In the genomic region with DNA sequence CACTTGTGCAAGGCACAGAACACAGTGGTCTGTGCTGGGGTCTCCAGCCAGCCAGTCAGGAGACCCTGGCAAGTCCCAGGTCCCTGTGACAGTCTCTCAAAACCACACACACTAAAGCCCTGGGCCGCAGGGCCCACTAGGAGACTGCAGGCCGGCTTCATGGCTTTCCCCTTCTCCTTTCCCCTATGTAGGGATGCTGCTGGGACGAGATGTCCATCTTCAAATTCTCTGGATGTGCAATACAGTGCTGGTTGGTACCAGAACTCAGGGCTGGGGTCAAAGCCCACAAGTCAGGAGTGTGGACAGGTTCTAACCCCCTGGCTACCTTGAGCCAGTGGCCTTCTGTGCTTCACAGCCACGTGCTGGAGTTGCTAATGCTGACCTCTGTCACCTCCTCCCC, we compare ENCODE assay signal across 14 mouse cellular contexts. TPM values are rescaled to one million over a fixed set of nuclear protein-coding genes. Genes with fewer than 3 reads are reported as not detected.
DNase-seq lines count a peak whose midpoint lies in the region; ATAC-seq and TF ChIP-seq lines count a peak whose summit lies in the region.
"Had no signal": no experiment of that assay in that cellular context is flagged by ENCODE, and none has a peak within 500 bp of the region (broad histone marks: within the 10 kb centered on the region; RNA-seq: fewer than 3 reads in every experiment).

No protein-coding gene starts in this region.

- no peak for TF ChIP-seq CTCF in midbrain, postnatal 0 days (IDR thresholded peaks at IDR 0.05)

- no peak for ATAC-seq in heart, embryonic 13.5 days (ENCODE audit: extremely low read depth, insufficient number of reproducible peaks, low FRiP score, low TSS enrichment)
- no peak for ATAC-seq in heart, embryonic 11.5 days (replicated peaks; ENCODE audit: insufficient number of reproducible peaks, low FRiP score, low TSS enrichment)
- ATAC-seq in kidney, embryonic 16.5 days (ENCODE audit: low FRiP score, low TSS enrichment) = no peak; the same call in 1 of the 2 replicates
- ATAC-seq in midbrain, postnatal 0 days (ENCODE audit: low FRiP score) = peak; percentile 1; the same call in 1 of the 2 replicates
- no peak for ATAC-seq in midbrain, embryonic 14.5 days (ENCODE audit: low FRiP score, low TSS enrichment)
- ATAC-seq in stomach, embryonic 16.5 days (ENCODE audit: insufficient read depth, low FRiP score) = no peak

- DNase-seq in kidney, adult 18-20 months = no peak
- DNase-seq in midbrain, postnatal 0 days (ENCODE audit: low spot score) = no peak
- DNase-seq in midbrain, embryonic 14.5 days = no peak
- no peak for DNase-seq in testis, postnatal 10 days (ENCODE audit: low spot score)
- DNase-seq: cerebellum, adult 9-10 months had no signal

- H3K4me1 ChIP-seq in heart, embryonic 13.5 days = peaks cover 18% of the 10 kb centered on the region
- no peaks in the 10 kb centered on the region for H3K4me1 ChIP-seq in heart, embryonic 11.5 days (ENCODE audit: control insufficient read depth, insufficient read depth, low read length)
- H3K4me1 ChIP-seq in kidney, embryonic 16.5 days (ENCODE audit: insufficient read depth, low read length) = peaks cover 28% of the 10 kb centered on the region
- no peaks in the 10 kb centered on the region for H3K4me1 ChIP-seq in midbrain, postnatal 0 days (ENCODE audit: insufficient read depth, low read length)
- H3K4me1 ChIP-seq in midbrain, embryonic 14.5 days (ENCODE audit: control insufficient read depth, insufficient read depth, low read length) = peaks cover 5% of the 10 kb centered on the region; the same call in 1 of the 2 replicates
- H3K4me1 ChIP-seq in stomach, embryonic 16.5 days (ENCODE audit: control insufficient read depth, insufficient read depth, low read length) = peaks cover 36% of the 10 kb centered on the region

- no peak overlapping the region for H3K9ac ChIP-seq in heart, embryonic 13.5 days
- no peak overlapping the region for H3K9ac ChIP-seq in heart, embryonic 11.5 days (ENCODE audit: low read depth, low read length)
- H3K9ac ChIP-seq in kidney, embryonic 16.5 days (replicated peaks; ENCODE audit: low read length) = no peak overlapping the region
- H3K9ac ChIP-seq in midbrain, postnatal 0 days (replicated peaks; ENCODE audit: low read length, poor library complexity, severe bottlenecking) = no peak overlapping the region
- H3K9ac ChIP-seq in midbrain, embryonic 14.5 days (replicated peaks; ENCODE audit: low read length) = no peak overlapping the region
- H3K9ac ChIP-seq in stomach, embryonic 16.5 days (ENCODE audit: low read length) = peak overlapping the region; percentile 38
- H3K9ac ChIP-seq: embryonic facial prominence, embryonic 13.5 days had no signal

- H3K27me3 ChIP-seq in heart, embryonic 13.5 days (replicated peaks) = peaks cover 12% of the 10 kb centered on the region
- H3K27me3 ChIP-seq in heart, embryonic 11.5 days (ENCODE audit: control insufficient read depth, insufficient read depth, low read length) = peaks cover 6% of the 10 kb centered on the region; the same call in 1 of the 2 replicates
- no peaks in the 10 kb centered on the region for H3K27me3 ChIP-seq in kidney, embryonic 16.5 days (ENCODE audit: insufficient read depth, low read length)
- no peaks in the 10 kb centered on the region for H3K27me3 ChIP-seq in midbrain, postnatal 0 days (ENCODE audit: insufficient read depth, low read length)
- H3K27me3 ChIP-seq in midbrain, embryonic 14.5 days (ENCODE audit: control insufficient read depth, insufficient read depth, low read length) = no peaks in the 10 kb centered on the region
- no peaks in the 10 kb centered on the region for H3K27me3 ChIP-seq in stomach, embryonic 16.5 days (ENCODE audit: control insufficient read depth, insufficient read depth, low read length)
- H3K27me3 ChIP-seq: embryonic facial prominence, embryonic 13.5 days; limb, embryonic 13.5 days had no signal

- no peak overlapping the region for H3K4me2 ChIP-seq in heart, embryonic 13.5 days
- H3K4me2 ChIP-seq in heart, embryonic 11.5 days = no peak overlapping the region
- H3K4me2 ChIP-seq in kidney, embryonic 16.5 days (replicated peaks; ENCODE audit: low read depth, low read length) = no peak overlapping the region
- H3K4me2 ChIP-seq in midbrain, postnatal 0 days (ENCODE audit: low read depth, low read length, poor library complexity, severe bottlenecking) = no peak overlapping the region
- no peak overlapping the region for H3K4me2 ChIP-seq in midbrain, embryonic 14.5 days (ENCODE audit: low read length)
- H3K4me2 ChIP-seq in stomach, embryonic 16.5 days (ENCODE audit: low read depth, low read length) = no peak overlapping the region
- H3K4me2 ChIP-seq: embryonic facial prominence, embryonic 13.5 days; limb, embryonic 13.5 days had no signal

- no peaks in the 10 kb centered on the region for H3K9me3 ChIP-seq in heart, embryonic 13.5 days
- H3K9me3 ChIP-seq in heart, embryonic 11.5 days (replicated peaks; ENCODE audit: control insufficient read depth, low read length) = no peaks in the 10 kb centered on the region
- no peaks in the 10 kb centered on the region for H3K9me3 ChIP-seq in kidney, embryonic 16.5 days (ENCODE audit: low read length)
- no peaks in the 10 kb centered on the region for H3K9me3 ChIP-seq in midbrain, postnatal 0 days (ENCODE audit: low read length)
- H3K9me3 ChIP-seq in midbrain, embryonic 14.5 days (ENCODE audit: control insufficient read depth, low read length) = no peaks in the 10 kb centered on the region
- no peaks in the 10 kb centered on the region for H3K9me3 ChIP-seq in stomach, embryonic 16.5 days (replicated peaks; ENCODE audit: control insufficient read depth, low read length)
- H3K9me3 ChIP-seq: embryonic facial prominence, embryonic 13.5 days; limb, embryonic 13.5 days had no signal

- no peak overlapping the region for H3K4me3 ChIP-seq in heart, embryonic 13.5 days
- no peak overlapping the region for H3K4me3 ChIP-seq in heart, embryonic 11.5 days (ENCODE audit: low read depth, low read length)
- no peak overlapping the region for H3K4me3 ChIP-seq in kidney, embryonic 16.5 days (ENCODE audit: low read length)
- H3K4me3 ChIP-seq in midbrain, postnatal 0 days (ENCODE audit: low read depth, low read length) = no peak overlapping the region
- no peak overlapping the region for H3K4me3 ChIP-seq in midbrain, embryonic 14.5 days (replicated peaks; ENCODE audit: low read depth, low read length)
- no peak overlapping the region for H3K4me3 ChIP-seq in stomach, embryonic 16.5 days (replicated peaks; ENCODE audit: low read length)
- H3K4me3 ChIP-seq: embryonic facial prominence, embryonic 13.5 days; limb, embryonic 13.5 days had no signal

- H3K36me3 ChIP-seq in heart, embryonic 13.5 days = no peaks in the 10 kb centered on the region
- H3K36me3 ChIP-seq in heart, embryonic 11.5 days (ENCODE audit: control insufficient read depth, insufficient read depth, low read length) = no peaks in the 10 kb centered on the region
- H3K36me3 ChIP-seq in kidney, embryonic 16.5 days (ENCODE audit: insufficient read depth, low read length) = no peaks in the 10 kb centered on the region
- no peaks in the 10 kb centered on the region for H3K36me3 ChIP-seq in midbrain, postnatal 0 days (ENCODE audit: insufficient read depth, low read length)
- H3K36me3 ChIP-seq in midbrain, embryonic 14.5 days (ENCODE audit: control insufficient read depth, insufficient read depth, low read length) = no peaks in the 10 kb centered on the region
- H3K36me3 ChIP-seq in stomach, embryonic 16.5 days (ENCODE audit: control insufficient read depth, insufficient read depth, low read length) = no peaks in the 10 kb centered on the region
- H3K36me3 ChIP-seq: embryonic facial prominence, embryonic 13.5 days; limb, embryonic 13.5 days had no signal

- WGBS in heart, embryonic 13.5 days = 69% methylated on average over 4 of the region's 4 CpGs
- WGBS in heart, embryonic 11.5 days (ENCODE audit: insufficient replicate concordance) = 69% methylated on average over 4 of the region's 4 CpGs
- WGBS in kidney, embryonic 16.5 days = 70% methylated on average over 4 of the region's 4 CpGs
- WGBS in midbrain, postnatal 0 days = 72% methylated on average over 4 of the region's 4 CpGs
- 81% methylated on average over 4 of the region's 4 CpGs for WGBS in midbrain, embryonic 14.5 days
- WGBS in stomach, embryonic 16.5 days = 69% methylated on average over 4 of the region's 4 CpGs

- H3K27ac ChIP-seq in heart, embryonic 13.5 days (replicated peaks) = peak overlapping the region; percentile 48; the same call in 1 of the 2 replicates
- H3K27ac ChIP-seq in heart, embryonic 11.5 days (ENCODE audit: low read depth, low read length) = no peak overlapping the region
- peak overlapping the region; percentile 68; the same call in 1 of the 2 replicates for H3K27ac ChIP-seq in kidney, embryonic 16.5 days (ENCODE audit: low read length)
- no peak overlapping the region for H3K27ac ChIP-seq in midbrain, postnatal 0 days (ENCODE audit: low read depth, low read length)
- H3K27ac ChIP-seq in midbrain, embryonic 14.5 days (replicated peaks; ENCODE audit: low read depth, low read length) = no peak overlapping the region
- H3K27ac ChIP-seq in stomach, embryonic 16.5 days (ENCODE audit: low read length) = peak overlapping the region; percentile 74
- H3K27ac ChIP-seq: limb, embryonic 13.5 days had no signal

RNA-seq across cellular contexts. Expression of a gene that starts 1.4 kb away (rescaled TPM):
- not detected in 2 replicates for polyA plus RNA-seq in heart, embryonic 13.5 days (2015; fragmentation: Nextera tagmentation; extraction: Ambion mirVana)
- polyA plus RNA-seq in heart, embryonic 11.5 days (2014; fragmentation: Nextera tagmentation; extraction: Ambion mirVana) = 0.74 TPM in 1 of 2 replicates, not detected in the other
- polyA plus RNA-seq in kidney, embryonic 16.5 days (2015; fragmentation: Nextera tagmentation; extraction: Ambion mirVana) = 0.27 TPM in 1 of 2 replicates, not detected in the other
- total RNA-seq in midbrain, postnatal 0 days (2014; rRNA removed) = not detected in 2 replicates
- polyA plus RNA-seq in midbrain, postnatal 0 days (2015; fragmentation: Nextera tagmentation; extraction: Ambion mirVana) = 0.39 TPM in 1 of 2 replicates, not detected in the other
- not detected in 2 replicates for polyA plus RNA-seq in midbrain, embryonic 14.5 days (2014; fragmentation: Nextera tagmentation; extraction: Ambion mirVana)
- 0.71 TPM in 1 of 2 replicates, not detected in the other for polyA plus RNA-seq in stomach, embryonic 16.5 days (2015; fragmentation: Nextera tagmentation; extraction: Ambion mirVana)
- total RNA-seq: adrenal gland, postnatal 36 days; gastrocnemius, postnatal 4 days; megakaryocyte-erythroid progenitor cell, adult 5-6 weeks had no signal
- polyA plus RNA-seq: embryonic facial prominence, embryonic 13.5 days; limb, embryonic 13.5 days had no signal

RNA-seq across cellular contexts. Expression of a gene that starts 40.8 kb away (rescaled TPM):
- polyA plus RNA-seq in heart, embryonic 13.5 days (2015; fragmentation: Nextera tagmentation; extraction: Ambion mirVana) = 3.3 and 3.5 TPM in 2 replicates
- 2.8 and 3.3 TPM in 2 replicates for polyA plus RNA-seq in heart, embryonic 11.5 days (2014; fragmentation: Nextera tagmentation; extraction: Ambion mirVana)
- polyA plus RNA-seq in kidney, embryonic 16.5 days (2015; fragmentation: Nextera tagmentation; extraction: Ambion mirVana) = 36.3 and 38.9 TPM in 2 replicates
- 55.6 and 56.6 TPM in 2 replicates for total RNA-seq in midbrain, postnatal 0 days (2014; rRNA removed)
- polyA plus RNA-seq in midbrain, postnatal 0 days (2015; fragmentation: Nextera tagmentation; extraction: Ambion mirVana) = 20.1 and 22.5 TPM in 2 replicates
- polyA plus RNA-seq in midbrain, embryonic 14.5 days (2014; fragmentation: Nextera tagmentation; extraction: Ambion mirVana) = 20.5 and 25.2 TPM in 2 replicates
- 21.5 and 21.6 TPM in 2 replicates for polyA plus RNA-seq in stomach, embryonic 16.5 days (2015; fragmentation: Nextera tagmentation; extraction: Ambion mirVana)

Comparison
In these comparisons a context has a peak if more than half of its experiments do, and no peak if none do; other contexts are left out.
1. H3K27ac ChIP-seq: peak in heart, embryonic 13.5 days (single experiment), kidney, embryonic 16.5 days (single experiment) and stomach, embryonic 16.5 days (single experiment); none in heart, embryonic 11.5 days (single experiment), midbrain, postnatal 0 days (single experiment) and midbrain, embryonic 14.5 days (single experiment).